Mouse (Mus musculus) ZHBTc4 (cell line): ENCODE measurements around the gene Mknk2.

Experiments used
- DNase-seq: peaks from one replicate; pipeline ENCODE4 v3.0.0-alpha.2; 2011; ENCODE audit warnings: low read depth, low spot score

Mknk2 gene

DNA sequence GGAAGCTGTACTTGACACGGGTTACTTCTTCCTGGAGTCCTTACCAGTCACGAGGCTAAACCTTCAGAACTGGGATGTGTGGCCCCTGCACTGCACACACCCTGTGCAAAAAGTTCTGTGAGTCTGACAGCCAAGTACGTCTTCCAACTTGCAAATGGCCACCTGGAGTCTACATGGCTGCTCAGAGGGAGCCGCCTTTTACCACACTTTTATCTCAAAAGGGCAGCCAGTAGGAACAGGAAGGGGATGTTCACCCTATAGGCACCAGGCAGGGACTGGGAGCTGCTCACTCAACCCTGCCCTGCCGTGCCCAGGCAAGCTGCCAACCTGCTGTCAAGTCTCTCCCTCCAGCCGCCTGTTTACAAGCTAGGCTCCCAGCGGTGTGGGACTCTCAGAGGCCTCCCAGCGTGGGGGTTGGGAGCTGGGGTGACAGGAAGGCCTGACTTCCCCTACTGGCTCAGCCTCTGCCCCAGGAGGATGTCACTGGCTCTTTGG is at the start of gene Mknk2:
Gene Mknk2 (minus strand): TSS at position 171 of the 495 bp plus-strand sequence.
- DNase-seq: peak; percentile 36

DNA sequence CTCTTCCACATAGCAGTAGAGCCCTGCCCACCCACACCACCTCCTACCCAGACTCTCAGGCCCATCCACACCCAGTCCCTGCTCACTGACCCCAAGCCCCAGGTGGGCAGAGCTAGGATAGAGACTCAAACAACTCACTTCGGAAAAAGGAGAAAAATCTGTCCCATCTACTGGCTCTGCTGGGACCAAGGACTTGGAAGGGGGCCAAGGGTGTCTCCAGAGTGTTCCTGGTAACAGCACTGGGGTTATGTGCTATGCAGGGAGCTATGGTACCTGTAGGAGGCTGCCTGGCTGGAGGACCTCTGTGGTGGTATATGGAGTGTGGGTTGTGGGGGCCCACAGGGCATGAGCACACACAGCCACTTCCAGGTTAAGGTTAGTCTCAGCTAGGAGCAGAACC is 39.4 kb upstream of the Mknk2 start:
- DNase-seq: no peak

- no peak for DNase-seq
Measured at GRCm38 (mm10) chr10:80710834-80711233, 32.9 kb upstream of the Mknk2 start.

DNA sequence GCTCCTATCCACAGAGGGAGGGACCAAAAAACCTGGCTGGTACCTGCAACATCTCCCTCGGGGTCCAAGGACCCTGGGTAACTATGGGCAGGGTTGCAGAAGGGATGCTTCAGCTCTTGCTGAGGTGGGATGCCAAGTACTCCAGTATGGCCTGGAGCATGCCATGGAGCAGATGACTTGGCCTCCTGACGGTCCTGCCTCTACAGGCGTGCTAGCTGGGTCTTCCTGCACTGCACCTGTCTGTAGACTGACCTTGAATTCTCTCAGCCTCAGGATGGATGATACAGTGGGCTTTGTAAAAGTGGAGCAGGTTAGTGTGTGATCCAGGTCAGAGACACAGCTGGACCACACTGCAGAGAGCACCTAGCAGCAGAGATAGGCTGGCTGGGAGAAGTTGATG is 27.6 kb upstream of the Mknk2 start:
- DNase-seq: no peak

DNA sequence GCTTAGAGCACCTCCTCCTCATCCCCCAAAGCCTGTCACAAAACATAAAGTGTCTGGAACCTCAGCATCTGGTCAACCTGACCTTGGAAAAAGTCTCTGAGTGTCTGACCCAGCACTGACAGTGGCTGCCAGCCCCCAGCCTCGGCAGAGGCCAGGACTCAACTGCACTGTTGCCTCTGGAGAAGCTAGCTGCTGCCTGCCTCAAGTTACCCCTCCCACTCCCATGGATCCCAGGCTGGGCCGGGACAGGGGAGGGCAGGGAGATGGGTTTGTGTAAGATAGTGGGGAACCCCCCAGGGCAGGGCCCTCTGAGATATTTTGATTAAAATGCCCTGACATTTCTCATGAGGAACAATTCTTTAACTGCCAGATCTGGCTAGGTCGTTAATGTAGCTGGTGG is 27.1 kb upstream of the Mknk2 start:
- DNase-seq: no peak

DNA sequence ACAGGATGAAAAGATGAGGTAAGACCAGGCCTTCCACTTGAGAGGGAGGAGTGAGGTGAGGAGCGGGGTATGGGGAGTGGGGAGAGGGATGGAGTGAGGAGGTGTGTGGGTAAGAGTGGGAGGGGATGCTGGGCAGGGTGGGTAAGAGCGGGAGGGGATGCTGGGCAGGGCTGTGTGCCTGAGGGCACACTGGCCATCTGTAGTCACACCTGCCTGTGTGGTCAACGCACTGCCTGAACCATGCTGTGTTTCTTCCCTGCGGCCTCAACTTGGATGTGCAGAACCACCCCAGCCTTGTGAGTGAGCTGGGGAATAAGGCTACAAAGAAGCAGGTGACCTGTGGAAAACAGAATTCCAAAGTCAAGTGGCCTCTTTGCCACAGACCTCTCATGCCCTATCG is 26.5 kb upstream of the Mknk2 start:
- DNase-seq: no peak

DNA sequence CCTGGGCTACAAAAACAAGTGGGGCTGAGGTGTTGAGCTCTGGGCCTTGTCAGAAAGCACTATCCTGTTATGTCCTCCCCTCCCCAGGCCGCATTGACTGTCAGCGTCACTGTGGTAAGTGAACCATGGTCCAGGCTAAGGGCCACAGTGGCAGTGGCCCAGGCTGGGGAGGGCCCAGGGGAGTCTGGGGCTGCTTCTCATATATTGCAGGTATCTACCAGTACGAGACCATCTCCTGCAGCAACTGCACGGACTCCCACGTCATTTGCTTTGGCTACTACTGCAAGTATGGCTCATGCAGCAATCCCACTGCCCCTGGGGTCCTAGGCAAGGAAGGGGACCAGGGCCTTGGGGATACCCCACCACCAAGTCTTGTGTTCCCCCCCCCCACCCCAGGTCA is 25.7 kb upstream of the Mknk2 start:
- no peak for DNase-seq

DNA sequence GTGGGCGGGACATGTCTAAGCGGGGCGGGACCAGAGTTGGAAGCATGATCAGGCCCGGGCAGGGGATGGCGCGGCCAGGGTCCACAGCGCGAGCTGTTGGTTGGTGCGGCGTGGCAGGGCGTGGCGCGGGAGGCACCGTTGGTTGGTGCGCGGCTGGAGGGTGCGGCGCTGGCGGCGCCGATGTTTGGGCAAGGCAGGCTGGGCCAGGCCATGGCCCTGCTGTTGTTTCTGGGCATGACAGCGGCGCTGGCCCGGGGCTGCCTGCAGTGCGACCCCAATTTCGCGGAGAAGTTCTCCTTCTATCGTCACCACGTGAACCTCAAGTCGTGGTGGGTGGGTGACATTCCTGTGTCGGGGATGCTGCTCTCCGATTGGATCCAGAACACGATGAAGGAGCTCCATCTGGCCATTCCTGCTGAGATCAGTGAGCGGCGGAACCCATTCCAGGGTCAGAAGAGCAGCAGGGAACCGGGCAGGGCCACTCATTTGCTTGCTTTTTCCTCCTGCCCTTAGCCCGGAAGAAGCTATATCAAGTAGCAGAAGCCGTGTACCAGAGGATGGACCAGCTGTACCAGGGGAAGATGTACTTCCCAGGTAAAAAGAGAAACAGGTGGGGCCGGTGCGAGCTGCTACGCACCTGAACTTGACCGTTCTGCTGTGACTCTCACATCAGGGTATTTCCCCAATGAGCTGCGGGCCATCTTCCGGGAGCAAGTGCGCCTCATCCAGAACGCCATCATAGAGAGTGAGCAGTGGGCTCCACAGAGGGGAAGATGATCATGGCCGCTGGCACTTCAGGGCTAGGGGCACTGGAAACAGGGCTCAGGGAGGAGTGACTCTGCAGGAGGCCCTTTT is 24.9 kb upstream of the Mknk2 start:
- peak; percentile 96 for DNase-seq

- DNase-seq: peak; percentile 100
Measured at GRCm38 (mm10) chr10:80701721-80702535, 24.0 kb upstream of the Mknk2 start, which contains the start of the genes Mob3a and Izumo4. Mob3a (minus strand) TSS chr10:80701977. Izumo4 (plus strand) TSS chr10:80702184.

- DNase-seq: peak; percentile 29
Measured at GRCm38 (mm10) chr10:80700732-80701131, 22.8 kb upstream of the Mknk2 start.

DNA sequence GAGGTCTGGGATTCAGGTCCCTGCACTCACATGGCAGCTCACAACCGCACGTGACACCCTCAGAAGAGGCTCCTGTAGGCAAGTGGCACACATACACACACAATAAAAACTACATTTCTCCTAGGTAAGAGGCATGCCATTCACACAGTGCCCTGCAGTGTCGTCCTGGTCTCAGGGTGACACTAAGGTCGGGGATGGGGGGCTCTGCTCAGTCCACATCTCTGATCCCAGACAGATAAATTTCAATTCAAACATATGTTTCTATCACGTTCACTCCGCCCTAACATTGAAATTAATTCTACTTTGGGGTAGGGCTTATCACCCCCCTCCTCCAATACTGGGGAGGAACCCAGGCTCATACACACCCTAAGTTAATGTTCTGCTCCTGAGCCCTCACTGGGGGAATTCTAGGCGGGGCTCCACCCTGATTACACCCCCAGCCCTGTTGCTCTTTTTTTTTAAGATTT is 22.2 kb upstream of the Mknk2 start:
- no peak for DNase-seq

DNA sequence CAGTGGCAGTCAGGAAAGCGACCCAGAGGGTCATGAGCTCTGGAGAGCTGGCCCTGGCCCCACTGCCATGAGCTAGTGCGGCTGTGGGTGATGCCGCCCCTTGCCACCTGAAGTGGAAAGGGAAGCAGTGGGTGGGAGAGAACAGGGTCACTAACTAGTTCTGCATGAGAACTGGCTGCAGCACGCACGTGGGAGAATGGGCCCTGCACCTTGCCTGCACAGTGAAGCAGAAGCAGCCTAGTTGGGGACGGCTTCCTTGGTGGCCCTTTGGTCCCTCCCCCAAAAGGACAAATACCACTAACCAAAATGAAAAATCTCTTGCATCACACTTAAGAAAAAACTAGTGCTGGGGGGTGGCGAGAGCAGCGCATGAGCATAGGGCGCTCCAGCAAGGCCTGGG is 20.7 kb upstream of the Mknk2 start:
- no peak for DNase-seq

- DNase-seq: no peak
Measured at GRCm38 (mm10) chr10:80697812-80698211, 19.9 kb upstream of the Mknk2 start.

GRCm38 (mm10) chr10:80697393-80697787 is 19.5 kb upstream of the Mknk2 start:
- no peak for DNase-seq

DNA sequence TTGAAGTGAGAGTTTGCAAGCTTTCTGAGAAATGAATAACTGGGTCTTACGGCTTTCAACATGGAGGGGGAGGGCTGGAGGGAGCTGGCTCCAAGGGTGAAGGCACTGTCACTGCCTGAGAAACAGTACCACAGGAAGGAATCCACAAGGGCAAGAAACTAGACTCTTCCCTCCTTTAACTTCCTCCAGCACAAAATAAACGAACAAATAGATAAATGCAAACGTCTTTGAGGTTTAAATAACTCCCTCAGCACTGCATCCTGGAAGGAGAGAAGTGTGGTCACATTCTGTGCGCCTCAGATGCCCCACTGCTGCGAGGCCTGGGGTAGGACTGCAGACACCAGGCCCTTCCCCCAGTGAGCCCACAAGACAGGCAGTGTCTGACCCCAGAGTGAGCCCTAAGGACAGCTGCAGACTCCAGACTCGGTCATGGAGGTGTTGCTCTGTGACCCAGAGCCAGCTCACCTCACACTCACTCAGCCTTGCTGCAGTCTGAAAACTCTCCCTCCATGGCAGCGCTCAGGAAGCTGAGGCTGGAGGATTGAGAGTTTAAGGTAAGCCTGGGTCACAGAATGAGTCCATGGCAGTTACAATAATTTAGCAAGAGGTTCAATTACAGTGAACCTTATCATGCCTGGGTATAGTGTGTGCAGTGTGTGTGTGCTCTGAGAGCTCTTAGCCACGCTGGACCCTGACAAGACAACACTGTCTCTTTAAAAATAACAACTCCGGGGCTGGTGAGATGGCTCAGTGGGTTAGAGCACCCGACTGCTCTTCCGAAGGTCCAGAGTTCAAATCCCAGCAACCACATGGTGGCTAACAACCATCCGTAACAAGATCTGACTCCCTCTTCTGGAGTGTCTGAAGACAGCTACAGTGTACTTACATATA is 18.8 kb upstream of the Mknk2 start:
- DNase-seq: no peak

- DNase-seq: no peak
Measured at GRCm38 (mm10) chr10:80695801-80696501, 18.0 kb upstream of the Mknk2 start.

GRCm38 (mm10) chr10:80695186-80695585 is 17.3 kb upstream of the Mknk2 start:
- DNase-seq: no peak

DNA sequence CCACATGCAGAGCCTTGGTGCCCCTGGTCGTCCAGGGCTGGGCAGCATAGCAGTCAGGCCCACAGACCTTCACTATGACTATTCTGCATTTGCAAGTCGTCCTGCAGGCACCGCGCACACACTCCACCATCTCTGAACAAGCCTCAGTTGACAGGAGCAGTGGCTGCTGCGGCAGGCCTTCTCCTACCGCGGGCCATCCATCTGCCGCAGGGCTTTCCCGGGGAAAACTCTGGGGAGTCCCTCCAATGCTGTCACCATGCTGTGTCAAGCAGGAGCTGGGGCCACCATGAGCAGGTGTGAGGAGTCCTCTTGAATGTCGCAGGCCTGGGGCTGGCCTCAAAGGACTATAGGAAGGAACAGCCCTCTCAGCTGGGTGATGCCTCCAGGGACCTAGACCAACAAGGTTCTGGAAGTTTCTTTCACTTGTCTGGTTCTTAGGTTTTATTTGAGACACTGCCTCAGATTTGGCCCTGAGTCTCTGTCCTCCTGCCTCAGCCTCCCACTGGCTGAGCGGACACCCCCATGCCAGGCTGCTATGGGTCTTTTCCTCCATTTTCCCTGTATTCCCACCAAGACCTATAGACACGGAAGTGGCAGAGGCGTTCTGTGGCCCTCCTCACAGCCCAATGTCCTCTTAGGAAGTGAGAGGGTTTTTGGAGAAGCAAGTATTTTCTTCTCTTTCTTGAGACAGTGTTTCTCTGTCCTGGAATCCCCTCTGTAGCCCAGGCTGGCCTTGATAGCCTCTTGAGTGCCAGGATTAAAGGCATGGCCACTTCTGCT is 16.4 kb upstream of the Mknk2 start:
- DNase-seq: no peak

- DNase-seq: no peak
Measured at GRCm38 (mm10) chr10:80693401-80694045, 15.6 kb upstream of the Mknk2 start.
